Mouse (Mus musculus): ENCODE data around the gene Cdkl5.

The Cdkl5 gene

GRCm38 (mm10) chrX:160745399-160745798, 249.1 kb downstream of the Cdkl5 start:
- no peak for DNase-seq (ENCODE audit: low read depth, low spot score)

- no peak for DNase-seq (ENCODE audit: low read depth, low spot score)
Observed at GRCm38 (mm10) chrX:160735650-160736049, 258.9 kb downstream of the Cdkl5 start, which contains the start of gene Ppef1. Ppef1 (minus strand) TSS chrX:160735765.
